Mouse (Mus musculus): Measurements from ENCODE around the gene Lyrm9. TPM values are rescaled to one million over a fixed set of nuclear protein-coding genes. Genes with fewer than 3 reads are reported as not detected.
"Not testable (repeated sequence)": the region's sequence is repeated elsewhere in the genome, so short reads cannot be mapped to it uniquely, and the experiment has no call there.

Lyrm9 gene
- total RNA-seq, 2 experiments from 2014 or later: 34.7 to 36.5 TPM

DNA sequence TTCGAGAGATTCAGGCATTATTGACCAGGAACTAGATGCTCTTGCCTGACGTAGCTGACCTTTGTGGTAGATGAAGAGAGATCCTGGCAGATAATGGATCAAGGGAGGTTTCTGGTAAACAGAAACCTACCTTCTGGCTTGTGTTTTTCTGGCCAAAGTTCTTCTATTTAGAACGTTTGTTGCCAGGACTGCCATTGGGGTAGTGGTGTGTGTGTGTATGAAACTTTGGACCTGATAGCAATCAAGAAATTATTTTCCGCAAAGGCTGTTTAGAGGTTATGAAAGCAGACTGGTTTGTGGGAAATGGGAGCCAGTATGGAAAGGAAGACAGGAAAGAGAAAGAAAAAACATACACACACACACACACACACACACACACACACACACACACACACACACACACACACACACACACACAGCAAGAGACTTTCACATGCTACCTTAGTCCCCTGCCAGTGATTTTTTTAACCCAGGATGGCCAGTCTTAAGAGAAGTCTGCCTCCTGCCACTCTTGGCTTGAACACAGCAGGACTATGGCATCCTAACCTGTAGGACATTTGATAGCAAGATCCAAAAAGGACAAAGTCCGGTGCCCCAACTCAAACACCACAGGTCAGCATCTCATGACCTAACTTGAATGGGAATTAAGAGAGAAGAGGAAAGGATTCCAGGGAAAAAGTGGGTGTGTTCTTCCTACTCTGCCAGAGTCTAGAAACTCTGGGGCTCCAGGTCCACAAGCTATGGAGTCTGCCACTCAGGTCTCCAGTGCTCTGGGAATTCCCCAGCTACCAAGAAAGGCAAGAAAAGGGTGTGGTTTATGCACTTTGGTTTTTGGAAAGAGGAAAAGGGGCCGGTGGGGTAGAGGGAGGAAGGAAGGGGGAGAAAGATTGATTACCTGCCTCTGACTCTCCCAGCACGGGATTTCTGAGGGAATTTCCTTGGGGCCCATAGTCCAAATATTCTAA is 21.8 kb downstream of the Lyrm9 start:
- no peak for DNase-seq
- intact Hi-C loops (cut with DNase I): no loop called here

DNA sequence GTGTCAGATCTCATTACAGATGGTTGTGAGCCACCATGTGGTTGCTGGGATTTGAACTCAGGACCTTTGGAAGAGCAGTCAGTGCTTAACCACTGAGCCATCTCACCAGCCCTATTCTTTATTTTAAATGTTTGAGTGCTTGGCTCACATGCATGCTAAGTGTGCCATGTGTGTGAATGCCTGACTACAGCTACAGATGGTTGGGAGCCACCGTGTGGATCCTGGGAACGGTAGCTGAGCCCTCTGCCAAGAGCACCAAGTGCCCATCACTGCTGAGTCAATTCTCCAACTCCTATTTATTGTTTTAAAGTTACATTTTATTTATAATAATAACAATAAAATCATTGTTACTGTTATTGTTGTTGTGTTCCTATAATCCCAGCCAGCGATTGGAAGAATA is 23.5 kb downstream of the Lyrm9 start:
- DNase-seq: no peak
- intact Hi-C loops (cut with DNase I): loop anchor here (10.0 kb wide), 1 partner anchor 445 kb away; the partner anchor contains the start of gene Gm9964

DNA sequence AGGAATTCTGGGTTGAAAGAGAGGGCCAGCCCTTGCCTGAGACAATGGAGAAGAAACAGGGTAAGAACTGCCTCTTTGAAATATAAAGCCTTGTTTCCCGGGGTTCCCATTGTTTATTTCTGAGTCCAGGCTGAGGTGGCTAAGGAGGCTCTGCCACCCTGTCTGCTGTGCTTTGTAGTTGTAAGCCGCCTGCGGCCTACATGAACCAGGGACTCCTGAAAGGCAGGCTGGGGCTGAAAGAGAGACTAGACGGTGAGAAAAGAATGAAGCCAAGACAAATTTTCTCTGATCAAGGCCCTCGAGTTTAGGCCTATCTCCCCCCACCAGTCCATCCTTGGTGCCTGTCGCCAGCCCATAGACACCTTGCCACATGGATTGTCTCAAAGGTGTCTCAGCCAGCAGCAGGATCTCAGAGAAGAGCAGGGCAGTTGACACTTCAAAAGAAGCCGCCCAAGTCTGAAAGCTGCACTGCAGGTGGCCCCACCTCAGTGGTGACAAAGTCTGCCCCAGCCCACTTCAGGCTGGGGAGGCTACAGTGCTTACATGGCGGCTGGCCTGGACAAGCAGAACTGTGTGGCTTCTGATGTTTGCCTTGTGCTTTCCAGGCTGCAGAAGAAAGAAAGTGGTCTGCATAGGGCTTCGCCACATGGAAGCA is 25.0 kb downstream of the Lyrm9 start:
- no peak for DNase-seq
- intact Hi-C loops (cut with DNase I): loop anchor here (10.0 kb wide), 1 partner anchor 443 kb away; the partner anchor contains the start of gene Gm9964

DNA sequence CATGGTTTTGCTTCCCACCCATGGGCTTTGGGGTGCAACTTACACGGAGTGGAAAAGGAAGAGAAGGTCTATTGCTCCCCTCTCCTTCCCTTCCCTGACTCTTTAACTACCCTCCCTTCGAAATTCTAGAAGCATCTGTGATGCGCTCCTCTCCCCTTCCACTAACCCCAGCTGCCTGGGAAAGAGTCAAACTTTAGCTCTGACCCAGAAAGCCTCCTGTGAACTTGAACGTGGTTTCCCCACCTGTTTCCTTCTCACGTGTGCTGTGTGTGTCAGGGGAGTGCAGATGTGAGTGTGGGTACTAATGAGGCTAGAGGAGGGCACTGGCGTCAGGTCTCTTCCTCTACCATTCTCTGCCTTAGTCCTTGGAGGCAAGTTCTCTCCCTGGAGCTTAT is 25.5 kb downstream of the Lyrm9 start:
- DNase-seq: no peak
- intact Hi-C loops (cut with DNase I): loop anchor here (10.0 kb wide), 1 partner anchor 443 kb away; the partner anchor contains the start of gene Gm9964

DNA sequence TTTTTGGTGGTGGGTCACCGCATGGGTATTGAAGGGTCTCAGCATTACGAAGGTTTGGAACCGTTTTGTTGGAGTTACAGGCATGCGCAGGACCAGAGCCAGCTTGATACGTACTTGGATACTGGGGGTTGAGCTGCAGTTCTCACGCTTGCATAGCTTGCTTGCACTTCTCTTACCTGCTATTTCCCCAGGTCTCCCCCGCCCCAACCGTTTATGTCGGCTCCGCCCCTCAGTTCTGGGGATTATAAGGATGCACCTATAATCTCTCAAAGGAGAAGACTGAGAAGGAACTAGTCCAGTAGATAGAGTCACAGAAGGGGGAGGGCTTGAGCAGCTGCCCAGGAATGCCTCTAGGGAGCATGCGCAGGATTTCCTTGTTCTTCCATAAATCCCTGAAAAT is 26.1 kb downstream of the Lyrm9 start:
- DNase-seq: no peak
- intact Hi-C loops (cut with DNase I): loop anchor here (10.0 kb wide), 1 partner anchor 442 kb away; the partner anchor contains the start of gene Gm9964

DNA sequence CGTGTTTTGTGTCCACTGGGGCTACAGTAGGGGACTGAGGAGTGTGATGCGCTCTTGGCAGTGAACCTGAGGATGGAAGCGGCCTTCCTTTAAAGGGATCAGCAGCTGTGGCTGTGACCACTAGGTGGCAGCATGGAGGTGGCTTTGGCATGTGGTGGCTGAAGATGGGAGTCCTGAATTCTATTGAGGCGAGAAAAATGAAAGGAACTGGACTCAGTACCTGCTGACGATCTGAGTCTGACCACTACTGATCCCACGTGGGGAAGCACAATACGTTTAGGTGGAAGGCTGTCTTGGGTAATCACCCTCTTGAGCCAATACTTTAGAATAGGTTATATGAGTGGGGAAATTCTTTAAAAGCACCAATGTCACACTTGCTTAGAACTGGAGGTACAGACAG is 29.9 kb downstream of the Lyrm9 start:
- intact Hi-C loops (cut with DNase I): loop anchor here (1.0 to 10.0 kb wide), 4 partner anchors 67 to 438 kb away; partner anchors contain the start of gene Gm9964
- peak; percentile 84 to 90 for DNase-seq

DNA sequence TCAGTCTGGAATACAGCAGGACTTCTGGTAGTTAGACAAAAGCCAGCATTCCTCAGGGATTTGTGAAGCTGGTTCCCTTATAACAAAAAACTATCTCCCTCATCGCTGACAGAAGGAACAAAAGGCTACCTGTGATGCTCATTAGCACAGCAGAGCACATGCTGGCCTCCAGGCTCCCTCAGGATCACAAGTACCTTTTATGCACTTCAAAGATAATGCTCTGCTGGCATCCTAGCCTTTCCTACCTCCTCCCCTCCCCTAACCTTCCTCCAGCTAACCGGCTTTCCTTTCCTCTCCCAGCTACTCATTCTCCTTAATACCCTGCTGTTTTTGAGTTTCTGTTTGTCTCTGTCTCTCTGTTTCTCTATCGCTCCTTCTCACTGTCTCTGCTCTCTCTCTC is 31.2 kb downstream of the Lyrm9 start:
- intact Hi-C loops (cut with DNase I): loop anchor here (5.0 to 10.0 kb wide), 2 partner anchors 355 to 437 kb away; partner anchors contain the start of gene Gm9964

DNA sequence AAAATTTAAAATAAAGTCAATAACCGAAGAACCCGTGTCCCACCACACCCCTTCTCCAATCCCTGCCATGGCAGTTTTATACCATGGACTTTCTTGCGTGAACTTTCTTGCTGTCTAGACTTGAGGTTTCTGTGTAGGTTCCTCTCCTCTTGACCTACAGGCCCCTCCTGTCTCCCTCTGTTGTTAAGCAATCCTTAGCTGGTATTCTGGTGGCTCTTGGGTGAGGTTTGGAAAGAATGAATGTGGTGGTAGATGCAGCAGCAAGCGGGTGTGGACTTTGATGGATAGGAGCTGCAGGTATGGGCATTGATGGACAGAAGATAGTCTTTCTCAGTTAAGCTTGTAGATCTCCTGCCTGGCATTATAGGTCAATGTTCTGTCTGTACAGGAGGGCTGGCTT is 37.5 kb downstream of the Lyrm9 start:
- intact Hi-C loops (cut with DNase I): no loop called here

More for the DNA sequence above, 31.2 kb downstream of the Lyrm9 start:
- no peak for DNase-seq

DNA sequence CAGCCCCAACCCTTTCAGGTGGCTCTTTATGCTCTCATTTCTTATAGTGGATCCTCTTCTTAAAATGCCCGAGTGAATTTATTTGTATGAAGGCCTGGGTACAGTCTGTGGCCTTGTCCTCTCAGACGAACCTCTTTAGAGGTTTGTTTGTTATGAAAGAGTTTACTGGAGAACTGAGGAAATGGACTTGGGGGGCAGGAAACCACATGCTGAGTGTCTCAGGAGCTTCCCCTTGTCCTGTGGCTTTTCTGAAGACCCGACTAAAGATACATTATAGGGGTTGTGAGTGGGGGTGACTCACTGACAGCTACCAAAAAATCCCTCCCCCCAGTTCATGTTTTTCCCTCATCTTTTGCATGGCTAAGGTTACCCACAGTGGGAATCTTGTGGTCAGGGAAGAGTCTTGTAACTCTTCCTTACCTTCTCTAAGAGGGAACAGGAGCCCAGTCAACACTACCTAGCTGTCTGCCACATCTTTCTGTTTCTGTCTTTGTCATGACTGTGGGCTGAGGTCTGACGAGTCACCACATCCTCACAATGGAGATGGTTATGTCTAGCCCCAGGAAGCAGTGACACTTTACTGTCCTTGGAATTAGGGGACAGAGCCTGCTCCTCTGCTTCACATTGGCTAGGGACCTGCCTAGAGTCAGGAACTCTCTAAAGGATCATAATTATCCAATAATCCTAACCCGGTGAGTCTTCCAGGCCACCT is 38.3 kb downstream of the Lyrm9 start:
- DNase-seq: no peak
- intact Hi-C loops (cut with DNase I): no loop called here

More for the DNA sequence above, 37.5 kb downstream of the Lyrm9 start:
- no peak for DNase-seq

DNA sequence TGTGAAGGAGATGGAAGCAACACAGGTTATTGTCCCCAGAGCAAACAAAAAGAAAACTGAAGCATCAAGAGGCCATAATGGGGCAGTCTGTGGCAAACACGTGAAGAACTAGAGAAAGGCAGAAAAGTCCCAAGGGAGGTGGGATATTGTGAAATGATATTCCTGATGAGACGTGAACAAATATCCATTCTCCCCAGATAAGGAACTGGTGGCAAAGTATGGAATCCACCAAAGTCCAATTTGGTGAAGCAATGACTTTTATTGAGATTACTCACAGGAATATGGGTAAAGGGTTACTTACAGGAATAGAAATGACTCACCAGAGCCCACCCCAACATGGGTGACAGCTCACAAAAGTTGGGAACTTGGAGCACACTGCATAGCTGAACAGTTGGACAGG is 38.9 kb downstream of the Lyrm9 start:
- intact Hi-C loops (cut with DNase I): no loop called here

DNA sequence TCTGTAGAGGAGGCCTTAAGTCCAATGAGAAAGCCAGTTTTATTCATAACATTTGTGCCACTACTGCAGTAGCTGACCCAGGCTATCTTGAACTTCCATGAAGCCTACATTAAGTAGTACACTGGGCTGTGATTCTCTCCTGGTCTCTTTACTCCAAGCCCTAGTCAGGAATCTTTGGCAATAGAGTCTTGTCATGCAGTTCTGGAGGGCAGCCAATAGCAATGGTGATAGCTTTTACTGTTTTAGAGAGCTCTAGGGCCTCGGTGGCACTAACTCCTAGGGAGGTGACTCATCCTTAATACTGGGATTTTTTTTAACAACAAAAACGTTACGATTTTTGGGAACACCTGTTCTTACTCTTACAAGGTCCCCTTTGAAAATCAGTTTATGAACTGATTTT is 40.1 kb downstream of the Lyrm9 start:
- no peak for DNase-seq
- intact Hi-C loops (cut with DNase I): no loop called here

More for the DNA sequence above, 38.9 kb downstream of the Lyrm9 start:
- DNase-seq: no peak

DNA sequence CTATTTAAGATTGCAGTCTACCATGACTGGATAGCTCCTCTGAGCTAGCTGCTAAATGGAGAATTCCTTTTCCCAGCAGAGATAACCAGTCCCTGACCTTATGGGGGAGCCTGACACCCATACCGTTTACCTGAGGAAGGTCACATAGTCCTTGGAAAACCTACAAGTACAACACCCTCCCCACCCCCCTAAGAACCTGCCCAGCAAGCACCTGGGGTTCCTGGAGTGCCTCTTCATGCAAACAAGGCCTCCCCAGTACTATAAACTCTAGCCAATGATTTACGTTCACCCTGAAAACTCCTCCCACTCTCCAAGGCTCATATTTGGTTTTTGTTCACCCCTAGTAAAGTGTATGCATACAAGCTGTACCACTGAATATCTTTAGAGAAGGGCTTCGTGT is 41.3 kb downstream of the Lyrm9 start:
- DNase-seq: no peak
- intact Hi-C loops (cut with DNase I): no loop called here

DNA sequence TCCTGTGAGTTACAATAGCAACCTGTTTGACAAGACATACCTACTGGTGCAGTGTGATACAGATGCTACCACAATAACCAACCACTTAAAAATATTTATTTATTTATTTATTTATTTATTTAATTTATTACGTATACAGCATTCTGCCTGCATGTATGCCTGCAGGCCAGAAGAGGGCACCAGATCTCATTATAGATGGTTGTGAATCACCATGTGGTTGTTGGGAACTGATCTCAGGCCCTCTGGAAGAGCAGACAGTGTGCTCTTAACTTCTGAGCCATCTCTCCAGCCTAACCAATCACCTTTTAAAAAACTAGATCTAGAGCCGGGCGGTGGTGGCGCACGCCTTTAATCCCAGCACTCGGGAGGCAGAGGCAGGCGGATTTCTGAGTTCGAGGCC is 42.8 kb downstream of the Lyrm9 start:
- DNase-seq; intact Hi-C loops (cut with DNase I): not testable (repeated sequence)

DNA sequence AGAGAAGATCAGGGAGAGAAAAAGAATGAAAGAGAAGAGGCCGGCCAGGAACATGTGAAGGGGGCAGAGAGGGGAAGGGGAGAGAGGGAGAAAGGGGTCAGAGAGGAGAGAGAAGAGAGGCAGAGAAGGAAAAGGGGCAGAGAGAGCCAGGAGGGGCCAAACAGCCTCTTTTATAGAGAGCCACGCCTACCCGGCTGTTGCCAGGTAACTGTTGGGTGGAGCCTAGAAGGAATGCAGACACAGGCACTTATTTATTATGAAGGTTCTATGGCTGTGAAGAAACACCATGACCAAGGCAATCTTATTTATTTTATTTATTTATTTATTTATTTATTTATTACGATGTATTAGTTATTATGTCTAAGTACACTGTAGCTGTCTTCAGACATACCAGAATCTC is 44.5 kb downstream of the Lyrm9 start:
- intact Hi-C loops (cut with DNase I): no loop called here
- no peak for DNase-seq

DNA sequence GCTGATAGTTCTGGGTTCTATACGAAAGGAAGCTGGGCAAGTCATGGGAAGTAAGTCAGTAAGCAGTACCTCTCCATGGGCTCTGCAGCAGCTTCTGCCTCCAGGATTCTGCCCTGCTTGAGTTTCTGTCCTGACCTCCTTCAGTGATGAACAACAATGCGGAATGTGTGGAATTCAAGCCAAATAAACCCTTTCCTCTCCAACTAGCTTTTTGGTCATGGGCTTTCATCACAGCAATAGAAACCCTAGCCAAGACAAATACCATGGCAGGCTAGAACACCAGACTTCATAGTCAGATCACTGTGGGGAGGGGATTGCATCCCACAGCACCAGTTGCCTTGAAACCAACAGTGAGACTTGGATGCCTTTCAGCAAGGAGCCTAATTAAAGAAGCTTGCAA is 46.4 kb downstream of the Lyrm9 start:
- intact Hi-C loops (cut with DNase I): no loop called here
- no peak for DNase-seq

DNA sequence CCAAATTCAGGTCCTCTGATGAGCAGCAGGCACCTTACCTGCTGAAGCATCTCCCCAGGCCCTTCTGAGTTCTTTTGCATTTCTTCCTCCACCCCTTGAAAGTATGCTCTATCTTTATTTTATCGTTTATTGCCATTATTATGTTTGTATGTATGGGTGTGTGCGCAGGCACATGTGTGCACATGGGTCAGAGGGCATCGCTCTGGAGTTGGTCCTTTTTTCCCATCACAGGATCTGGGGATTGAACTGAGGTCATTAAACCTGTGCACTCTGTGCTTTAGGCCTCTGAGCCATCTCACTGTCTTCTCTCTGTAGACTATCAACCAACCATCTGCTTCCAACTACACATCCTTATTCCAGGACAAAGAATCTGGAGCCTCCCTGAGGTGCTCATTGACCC is 53.3 kb downstream of the Lyrm9 start:
- no peak for DNase-seq
- intact Hi-C loops (cut with DNase I): no loop called here

DNA sequence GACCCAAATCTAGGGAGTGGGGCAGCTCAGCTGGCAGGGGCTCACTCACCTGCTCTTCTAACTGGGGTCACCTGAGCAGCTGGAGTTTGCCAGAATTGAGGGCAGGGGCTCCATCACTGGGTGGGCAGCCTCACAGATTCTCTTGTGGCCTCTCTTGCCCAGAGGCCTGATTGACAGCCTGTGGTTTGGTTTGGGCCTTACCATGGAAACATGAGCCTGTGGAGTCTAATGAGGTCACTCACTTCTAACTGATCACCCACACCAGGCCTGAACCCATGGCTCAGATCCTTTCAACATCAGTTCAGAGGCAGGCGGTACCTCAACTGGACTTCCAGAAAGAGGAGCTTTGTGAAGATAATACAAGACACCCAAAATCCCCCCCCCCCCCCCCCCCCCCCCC is 60.3 kb downstream of the Lyrm9 start:
- intact Hi-C loops (cut with DNase I): no loop called here
- DNase-seq: peak; percentile 4 to 7

DNA sequence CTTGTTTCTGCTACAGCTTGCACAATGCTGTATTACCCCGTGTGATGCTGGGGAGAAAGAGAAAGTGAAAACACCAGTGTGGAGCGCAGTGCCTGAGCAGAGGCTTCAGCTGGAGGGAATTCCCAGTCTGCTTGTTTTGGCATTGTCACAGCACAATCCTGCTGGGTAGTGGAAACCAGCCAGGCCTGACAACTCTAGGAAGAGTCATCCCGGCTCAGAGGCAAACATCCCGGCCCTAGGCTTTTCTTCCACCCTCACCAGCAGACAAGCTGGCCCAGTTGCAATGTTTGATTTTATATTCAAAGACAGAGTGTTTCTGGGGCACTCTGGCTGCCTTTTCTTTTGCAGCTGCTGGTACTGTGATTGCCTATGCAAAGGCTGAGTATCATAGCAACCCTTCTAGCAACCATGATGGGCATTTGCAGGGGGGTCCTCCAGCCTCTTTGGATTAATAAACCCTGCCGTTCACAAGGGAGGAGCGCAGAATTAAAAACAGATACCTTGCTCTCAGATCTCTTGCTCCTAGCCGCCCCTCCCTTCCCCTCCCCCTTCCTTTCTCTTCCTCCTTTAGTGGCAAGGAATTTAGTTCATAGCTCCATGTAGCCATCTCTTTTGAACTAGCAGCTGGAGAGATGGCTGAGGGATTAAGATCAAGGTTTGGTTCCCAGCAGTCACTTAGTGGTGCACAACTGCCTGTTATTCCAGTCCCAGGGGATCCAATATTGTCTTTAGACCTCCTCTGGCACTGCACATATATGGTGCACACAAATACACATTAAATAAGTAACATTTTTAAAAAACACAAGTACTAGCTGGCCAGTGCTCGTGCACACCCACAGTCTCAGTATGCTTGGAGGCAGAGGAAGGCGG is 61.0 kb downstream of the Lyrm9 start:
- intact Hi-C loops (cut with DNase I): no loop called here
- peak; percentile 72 to 73 for DNase-seq

DNA sequence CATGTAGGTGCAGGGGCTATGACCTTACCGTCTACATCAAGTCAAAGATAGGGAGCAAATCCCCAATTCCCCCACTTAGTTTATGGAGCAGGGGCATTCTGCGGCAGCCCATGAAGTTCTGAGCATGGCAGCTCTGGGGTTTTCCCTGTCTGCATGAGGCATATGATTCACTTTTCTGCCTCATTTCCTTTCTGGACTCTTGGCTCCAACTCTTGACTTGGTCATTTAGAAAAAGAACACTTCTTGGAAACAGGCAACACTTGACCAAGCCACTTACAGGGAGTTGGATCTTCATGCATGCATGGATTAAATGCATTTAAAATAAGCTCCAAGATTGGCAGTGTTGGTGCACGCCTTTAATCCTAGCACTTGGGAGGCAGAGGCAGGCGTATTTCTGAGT is 62.8 kb downstream of the Lyrm9 start:
- intact Hi-C loops (cut with DNase I): no loop called here
- DNase-seq: no peak

All from heart, postnatal 36 days (tissue).